Comparison of ENCODE assay signal across 26 mouse cellular contexts in the genomic region with DNA sequence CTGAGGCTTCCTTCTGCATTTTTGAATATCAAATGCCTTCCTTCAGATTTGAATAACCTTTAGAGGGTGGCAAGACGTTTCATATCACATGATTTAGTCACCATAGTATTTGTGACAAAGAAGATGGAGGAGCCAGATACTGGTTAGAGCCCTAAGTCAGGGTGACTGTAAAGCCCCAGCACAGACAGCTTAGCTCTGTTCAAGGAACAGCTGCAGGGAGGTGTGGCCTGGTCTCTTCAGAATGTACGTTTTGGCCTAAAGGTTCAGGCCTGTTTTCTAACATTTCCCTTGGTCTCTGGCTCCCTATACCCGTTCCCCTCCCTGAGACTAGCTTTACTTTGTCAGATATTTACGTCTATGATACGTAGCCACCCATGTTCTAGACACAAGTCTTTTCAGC.
"Had no signal": no experiment of that assay in that cellular context is flagged by ENCODE, and none has a peak within 500 bp of the region (broad histone marks: within the 10 kb centered on the region; RNA-seq: fewer than 3 reads in every experiment).

No protein-coding gene starts in this region.

- DNase-seq: cerebellum, adult 18-20 months; cerebellum, adult 2 months; cerebellum, adult 8-10 months; cerebellum, adult 9-10 months; cerebellum, adult 9-11 months; cerebellum, postnatal 10 days; cerebellum, postnatal 14 days; cerebellum, postnatal 25 days; cerebellum, postnatal 36 days; embryo, embryonic 11 days; forebrain, postnatal 0 days; gastrocnemius, adult 2 months; gastrocnemius, postnatal 10 days; gastrocnemius, postnatal 14 days; gastrocnemius, postnatal 25 days; gastrocnemius, postnatal 36 days; heart, adult 18-20 months had no signal

- H3K4me3 ChIP-seq: embryonic facial prominence, embryonic 10.5 days; embryonic facial prominence, embryonic 12.5 days; embryonic facial prominence, embryonic 13.5 days; embryonic facial prominence, embryonic 15.5 days; erythroblast, embryonic 14.5 days; forebrain, embryonic 10.5 days; forebrain, embryonic 12.5 days; forebrain, embryonic 13.5 days; forebrain, embryonic 15.5 days; gastrocnemius, adult 2 months had no signal

- H3K27me3 ChIP-seq: embryonic facial prominence, embryonic 12.5 days; embryonic facial prominence, embryonic 13.5 days; embryonic facial prominence, embryonic 15.5 days; forebrain, embryonic 12.5 days; forebrain, embryonic 13.5 days; forebrain, embryonic 15.5 days had no signal

- H3K4me2 ChIP-seq: embryonic facial prominence, embryonic 12.5 days; embryonic facial prominence, embryonic 13.5 days; embryonic facial prominence, embryonic 15.5 days; forebrain, embryonic 12.5 days; forebrain, embryonic 13.5 days; forebrain, embryonic 15.5 days had no signal

- H3K36me3 ChIP-seq: embryonic facial prominence, embryonic 10.5 days; embryonic facial prominence, embryonic 12.5 days; embryonic facial prominence, embryonic 13.5 days; embryonic facial prominence, embryonic 15.5 days; forebrain, embryonic 10.5 days; forebrain, embryonic 12.5 days; forebrain, embryonic 15.5 days had no signal
